Mouse (Mus musculus) thymus, adult 2 months (tissue): ENCODE data around the gene Manf. TPM values are rescaled to one million over a fixed set of nuclear protein-coding genes. Genes with fewer than 3 reads are reported as not detected.

ENCODE experiments used
- DNase-seq: peaks from one replicate; pipeline ENCODE4 v3.0.0; 2021
- H3K27ac ChIP-seq: fragments of 200-500 bp; 2 replicates; pipeline ENCODE4 v1.5.1; 2012; ENCODE audit warnings: low read length, control low read depth; ENCODE audit not compliant: control insufficient read depth, insufficient read depth
- H3K27me3 ChIP-seq: fragments of 200-500 bp; 2 replicates; pipeline ENCODE4 v1.6.1; 2012; ENCODE audit warnings: mild to moderate bottlenecking, low read length, moderate library complexity, mixed read lengths; ENCODE audit not compliant: control insufficient read depth, insufficient read depth
- H3K36me3 ChIP-seq: fragments of 200-500 bp; 2 replicates; pipeline ENCODE4 v1.6.1; 2012; ENCODE audit warnings: mild to moderate bottlenecking, low read length, moderate library complexity; ENCODE audit not compliant: control insufficient read depth, insufficient read depth
- H3K4me1 ChIP-seq: fragments of 200-500 bp; replicated peaks from 2 replicates; pipeline ENCODE4 v1.6.1; 2012; ENCODE audit warnings: low read length; ENCODE audit not compliant: control insufficient read depth, insufficient read depth
- H3K4me3 ChIP-seq: fragments of 200-500 bp; 2 replicates; pipeline ENCODE4 v1.5.1; 2012; ENCODE audit warnings: mild to moderate bottlenecking, low read length, control low read depth, moderate library complexity; ENCODE audit not compliant: control insufficient read depth, insufficient read depth
- CTCF ChIP-seq: fragments of 200-500 bp; IDR thresholded peaks from 2 replicates; pipeline ENCODE4 v1.5.1; 2012; ENCODE audit warnings: mild to moderate bottlenecking, control low read depth, low read length, moderate library complexity, borderline replicate concordance; ENCODE audit not compliant: control insufficient read depth, poor library complexity, insufficient read depth; ENCODE audit errors: extremely low read depth
- POLR2A ChIP-seq: fragments of 200-500 bp; IDR thresholded peaks from 2 replicates; pipeline ENCODE4 v1.6.1; 2012; ENCODE audit warnings: mild to moderate bottlenecking, low read length, control low read depth, moderate library complexity; ENCODE audit not compliant: control insufficient read depth, poor library complexity, insufficient read depth; ENCODE audit errors: extremely low read depth
- WGBS: fragments of 180-500 bp; shearing (Covaris S2); methylation state at CpG from one replicate; pipeline ENCODE4 v1.1.7; 2018; 5-methylcytosine and 5-hydroxymethylcytosine counted together
- polyA plus RNA-seq: library from polyadenylated mRNA; depleted of rRNA; stranded (reverse); fragments of >200 nt; gene quantifications from 2 replicates; pipeline ENCODE4 v1.2.3, GENCODE M21; 2012

Manf gene
- polyA plus RNA-seq, 1 experiment = 12.5 TPM

GRCm38 (mm10) chr9:106891341-106891741 is 438 bp downstream of the Manf start:
- Histone ChIP-seq H3K36me3 (peaks cover 5% of the 10 kb centered on the region; the same call in 1 of the 2 replicates), H3K4me3 (peak overlapping the region; percentile 69), H3K27me3 (no peaks in the 10 kb centered on the region), H3K27ac (peak overlapping the region; percentile 20; the same call in 1 of the 2 replicates), H3K4me1 (peaks cover 15% of the 10 kb centered on the region)
- no peak for DNase-seq
- WGBS = 1% methylated on average over 17 of the region's 17 CpGs
- TF ChIP-seq CTCF (no peak), POLR2A (no peak)

- peaks cover 19% of the 10 kb centered on the region for H3K4me1 ChIP-seq
- no peak overlapping the region for H3K27ac ChIP-seq
- H3K36me3 ChIP-seq = peaks cover 5% of the 10 kb centered on the region; the same call in 1 of the 2 replicates
- no peaks in the 10 kb centered on the region for H3K27me3 ChIP-seq
- no peak for TF ChIP-seq CTCF
- TF ChIP-seq POLR2A = no peak
- no peak for DNase-seq
- H3K4me3 ChIP-seq = no peak overlapping the region
- 79% methylated on average over 8 of the region's 8 CpGs for WGBS
Measured at GRCm38 (mm10) chr9:106890496-106891240, 1.1 kb downstream of the Manf start.

GRCm38 (mm10) chr9:106889321-106889720 is 2.5 kb downstream of the Manf start:
- Histone ChIP-seq H3K4me3 (no peak overlapping the region), H3K27me3 (no peaks in the 10 kb centered on the region), H3K27ac (no peak overlapping the region), H3K4me1 (peaks cover 32% of the 10 kb centered on the region), H3K36me3 (peaks cover 5% of the 10 kb centered on the region; the same call in 1 of the 2 replicates)
- 91% methylated on average over 9 of the region's 9 CpGs for WGBS
- TF ChIP-seq CTCF = no peak
- TF ChIP-seq POLR2A = no peak
- no peak for DNase-seq

GRCm38 (mm10) chr9:106888346-106888745 is 3.4 kb downstream of the Manf start:
- peaks cover 36% of the 10 kb centered on the region for H3K4me1 ChIP-seq
- no peak overlapping the region for H3K27ac ChIP-seq
- TF ChIP-seq CTCF (no peak), POLR2A (no peak)
- no peaks in the 10 kb centered on the region for H3K27me3 ChIP-seq
- DNase-seq = no peak
- H3K4me3 ChIP-seq = no peak overlapping the region
- over 99% methylated on average over 3 of the region's 3 CpGs for WGBS
- peaks cover 5% of the 10 kb centered on the region; the same call in 1 of the 2 replicates for H3K36me3 ChIP-seq

GRCm38 (mm10) chr9:106886828-106887702 is 4.7 kb downstream of the Manf start, which contains the start of gene Rbm15b:
Gene Rbm15b, minus strand, starts transcription at chr9:106887428.
- Histone ChIP-seq H3K4me3 (peak within 1 kb of the TSS; percentile 57), H3K27me3 (no peaks in the 10 kb centered on the region), H3K36me3 (peaks cover 10% of the 10 kb centered on the region; the same call in 1 of the 2 replicates), H3K27ac (peak within 1 kb of the TSS; percentile 38; the same call in 1 of the 2 replicates), H3K4me1 (peaks cover 39% of the 10 kb centered on the region)
- TF ChIP-seq CTCF (peak; percentile 91), POLR2A (peak; percentile 60; the same call in 1 of the 2 replicates)
- WGBS = 2% methylated on average over 98 of the region's 101 CpGs
- peak; percentile 99 for DNase-seq

GRCm38 (mm10) chr9:106885901-106886731 is 5.7 kb downstream of the Manf start:
- TF ChIP-seq CTCF (no peak), POLR2A (no peak)
- peak; percentile 70 for DNase-seq
- peaks cover 14% of the 10 kb centered on the region; the same call in 1 of the 2 replicates for H3K36me3 ChIP-seq
- H3K27ac ChIP-seq = no peak overlapping the region
- H3K4me3 ChIP-seq = peak overlapping the region; percentile 57
- H3K27me3 ChIP-seq = no peaks in the 10 kb centered on the region
- WGBS = 3% methylated on average over 106 of the region's 107 CpGs
- peaks cover 39% of the 10 kb centered on the region for H3K4me1 ChIP-seq
